8 mouse cellular contexts compared by ENCODE assay signal in genomic region chr2:59286247-59286646, GRCm38 (mm10).
DNase-seq lines count a peak whose midpoint lies in the region; ATAC-seq and TF ChIP-seq lines count a peak whose summit lies in the region.

No protein-coding gene starts in this region.

- no peak overlapping the region for H3K9ac ChIP-seq in liver, adult 2 months (ENCODE audit: low read depth, low read length)
- no peak overlapping the region for H3K9ac ChIP-seq in embryonic facial prominence, embryonic 15.5 days
- peak overlapping the region; percentile 46; the same call in 1 of the 2 replicates for H3K9ac ChIP-seq in heart, embryonic 11.5 days (ENCODE audit: low read depth, low read length)

- TF ChIP-seq CTCF in liver, adult 2 months (IDR thresholded peaks at IDR 0.05; ENCODE audit: low read depth, low read length), result no peak

- H3K27ac ChIP-seq in liver, adult 2 months (replicated peaks; ENCODE audit: insufficient read depth, low read depth, low read length), result no peak overlapping the region
- H3K27ac ChIP-seq in embryonic facial prominence, embryonic 15.5 days (replicated peaks), result 0 out of 2 replicates have a peak overlapping the region, but pooled peaks have one; percentile 18
- peak overlapping the region; percentile 35; the same call in 1 of the 2 replicates for H3K27ac ChIP-seq in heart, embryonic 11.5 days (ENCODE audit: low read depth, low read length)

- H3K4me2 ChIP-seq in embryonic facial prominence, embryonic 15.5 days (replicated peaks), result no peak overlapping the region
- peak overlapping the region; percentile 34 for H3K4me2 ChIP-seq in heart, embryonic 11.5 days
- peak overlapping the region; percentile 60 for H3K4me2 ChIP-seq in myocyte (ENCODE audit: low read depth)

- H3K79me2 ChIP-seq in liver, adult 2 months (ENCODE audit: control insufficient read depth, insufficient read depth, low read length), result no peaks in the 10 kb centered on the region; the same call in 1 of the 2 replicates
- no peaks in the 10 kb centered on the region for H3K79me2 ChIP-seq in myocyte (ENCODE audit: control insufficient read depth, insufficient read depth)

- H3K4me1 ChIP-seq in liver, adult 2 months (ENCODE audit: control insufficient read depth, insufficient read depth, low read length), result no peaks in the 10 kb centered on the region
- H3K4me1 ChIP-seq in embryonic facial prominence, embryonic 15.5 days, result peaks cover 31% of the 10 kb centered on the region
- H3K4me1 ChIP-seq in heart, embryonic 11.5 days (ENCODE audit: control insufficient read depth, insufficient read depth, low read length), result peaks cover 19% of the 10 kb centered on the region

- H3ac ChIP-seq in myocyte (ENCODE audit: control insufficient read depth, insufficient read length), result no peak overlapping the region

- no peak overlapping the region for H3K4me3 ChIP-seq in liver, adult 2 months (ENCODE audit: insufficient read depth, low read depth, low read length)
- no peak overlapping the region for H3K4me3 ChIP-seq in embryonic facial prominence, embryonic 15.5 days (replicated peaks)
- no peak overlapping the region for H3K4me3 ChIP-seq in heart, embryonic 11.5 days (ENCODE audit: low read depth, low read length)
- H3K4me3 ChIP-seq in myocyte, result no peak overlapping the region

- H3K9me3 ChIP-seq in embryonic facial prominence, embryonic 15.5 days (replicated peaks), result no peaks in the 10 kb centered on the region
- H3K9me3 ChIP-seq in heart, embryonic 11.5 days (replicated peaks; ENCODE audit: control insufficient read depth, low read length), result no peaks in the 10 kb centered on the region

- peak; percentile 73 for DNase-seq in liver, adult 2 months (ENCODE audit: extremely low read depth, low read depth, low spot score)
- no peak for DNase-seq in liver
- peak; percentile 44 to 54 for DNase-seq in layer of hippocampus, postnatal 10 days (ENCODE audit: low spot score in 2 of 2)
- DNase-seq in spleen, postnatal 14 days (ENCODE audit: low spot score in 2 of 2), result no peak

- H3K36me3 ChIP-seq in liver, adult 2 months (ENCODE audit: control insufficient read depth, insufficient read depth, low read length), result no peaks in the 10 kb centered on the region; the same call in 1 of the 2 replicates
- no peaks in the 10 kb centered on the region for H3K36me3 ChIP-seq in embryonic facial prominence, embryonic 15.5 days
- H3K36me3 ChIP-seq in heart, embryonic 11.5 days (ENCODE audit: control insufficient read depth, insufficient read depth, low read length), result no peaks in the 10 kb centered on the region
- H3K36me3 ChIP-seq in myocyte (ENCODE audit: control insufficient read depth, insufficient read depth), result no peaks in the 10 kb centered on the region

- 36% methylated on average over 9 of the region's 9 CpGs for WGBS in liver, adult 2 months
- 34% methylated on average over 9 of the region's 9 CpGs for WGBS in embryonic facial prominence, embryonic 15.5 days
- WGBS in heart, embryonic 11.5 days (ENCODE audit: insufficient replicate concordance), result 39% methylated on average over 9 of the region's 9 CpGs

- no peaks in the 10 kb centered on the region for H3K27me3 ChIP-seq in liver, adult 2 months (ENCODE audit: control insufficient read depth, insufficient read depth, low read length)
- H3K27me3 ChIP-seq in embryonic facial prominence, embryonic 15.5 days, result no peaks in the 10 kb centered on the region
- no peaks in the 10 kb centered on the region for H3K27me3 ChIP-seq in heart, embryonic 11.5 days (ENCODE audit: control insufficient read depth, insufficient read depth, low read length)
- H3K27me3 ChIP-seq in myocyte (ENCODE audit: control insufficient read depth, insufficient read depth, insufficient read length), result no peaks in the 10 kb centered on the region

- no peak for TF ChIP-seq POLR2A in liver, adult 2 months (IDR thresholded peaks at IDR 0.05; ENCODE audit: extremely low read depth, insufficient read depth, low read length)
- TF ChIP-seq POLR2A in myocyte (IDR thresholded peaks at IDR 0.05; ENCODE audit: insufficient read length, low read depth), result no peak

- peak; percentile 59; the same call in 1 of the 2 replicates for ATAC-seq in embryonic facial prominence, embryonic 15.5 days (ENCODE audit: insufficient number of reproducible peaks, low FRiP score, low TSS enrichment, low read depth)
- ATAC-seq in heart, embryonic 11.5 days (replicated peaks; ENCODE audit: insufficient number of reproducible peaks, low FRiP score, low TSS enrichment), result 0 out of 2 replicates have a peak, but pooled peaks have one; percentile 42
- no peak for ATAC-seq in monocyte, adult 5-6 weeks (replicated peaks; ENCODE audit: insufficient number of reproducible peaks, low FRiP score, low TSS enrichment, poor library complexity, severe bottlenecking)

TF ChIP-seq in myocyte, 11 proteins besides CTCF, POLR2A, EP300 and RAD21:
- no peak for TF ChIP-seq CEBPB (IDR thresholded peaks at IDR 0.05; ENCODE audit: insufficient read depth, poor library complexity, severe bottlenecking)
- no peak for TF ChIP-seq SRF (IDR thresholded peaks at IDR 0.05; ENCODE audit: control insufficient read depth, insufficient read length, low read depth)
- TF ChIP-seq E2F4 (IDR thresholded peaks at IDR 0.05; ENCODE audit: insufficient read depth), result no peak
- peak in 2 of 3 experiments; percentile 16 to 83 for TF ChIP-seq MYOG (IDR thresholded peaks at IDR 0.05; ENCODE audit: control insufficient read depth in 1 of 3, insufficient read depth in 1 of 3, insufficient read length in 2 of 3, low read depth in 2 of 3)
- no peak for TF ChIP-seq TCF12 (IDR thresholded peaks at IDR 0.05; ENCODE audit: insufficient read depth, poor library complexity, severe bottlenecking)
- peak in 1 of 3 experiments; percentile 66 for TF ChIP-seq MYOD1 (IDR thresholded peaks at IDR 0.05; ENCODE audit: control insufficient read depth in 1 of 3, insufficient read length in 2 of 3, low read depth in 2 of 3)
- TF ChIP-seq USF1 (IDR thresholded peaks at IDR 0.05; ENCODE audit: low read depth), result no peak
- TF ChIP-seq MAX (IDR thresholded peaks at IDR 0.05; ENCODE audit: low read depth), result peak; percentile 43
- TF ChIP-seq POLR2AphosphoS2 (IDR thresholded peaks at IDR 0.05; ENCODE audit: insufficient read length, low read depth), result no peak
- no peak for TF ChIP-seq REST (IDR thresholded peaks at IDR 0.05; ENCODE audit: insufficient read depth, insufficient read length)
- TF ChIP-seq TCF3 (IDR thresholded peaks at IDR 0.05; ENCODE audit: insufficient read length, low read depth), result no peak

Comparison
In these comparisons a context has a peak if more than half of its experiments do, and no peak if none do; other contexts are left out.
1. DNase-seq: peak in liver, adult 2 months (single experiment) and layer of hippocampus, postnatal 10 days (2 of 2); none in liver (single experiment) and spleen, postnatal 14 days (0 of 2).